Mouse (Mus musculus) left cerebral cortex, adult 11 months (tissue): ENCODE measurements around the gene Ckap2l.

Experiments
- DNase-seq: peaks from one replicate; pipeline ENCODE4 v3.0.0; 2022; ENCODE audit warnings: low spot score

Gene Ckap2l

DNA sequence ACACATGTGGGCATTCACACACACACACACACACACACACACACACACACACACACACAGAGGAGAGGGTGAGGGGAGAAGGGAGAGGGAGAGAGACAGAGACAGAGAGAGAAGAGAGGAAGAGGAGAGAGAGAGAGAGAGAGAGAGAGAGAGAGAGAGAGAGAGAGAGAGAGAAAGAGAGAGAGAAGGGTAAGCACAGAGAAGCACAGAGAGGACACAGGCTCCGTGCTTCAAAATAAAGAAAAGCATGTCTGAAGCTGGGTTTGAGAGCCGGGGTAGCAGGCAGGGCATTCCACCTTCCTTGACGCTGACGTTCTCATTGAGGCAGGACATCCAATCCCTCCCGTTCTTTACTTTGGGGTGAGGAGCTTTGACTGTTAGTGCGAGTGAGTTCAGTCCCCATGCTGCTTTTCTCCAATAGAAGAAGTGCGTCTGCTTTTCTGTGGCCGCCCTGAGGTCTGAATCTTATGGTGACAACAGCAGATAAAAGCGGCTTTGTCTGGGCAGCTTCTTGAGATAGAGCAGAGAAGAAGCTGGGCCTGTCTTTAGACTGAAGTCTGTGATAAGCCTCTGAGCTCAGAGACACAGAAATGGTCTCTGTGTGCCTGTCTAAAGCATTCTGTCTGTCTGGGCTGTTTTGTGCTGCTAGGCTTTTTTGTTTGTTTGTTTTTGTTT lies 63.1 kb downstream of the Ckap2l start:
- DNase-seq: no peak

GRCm38 (mm10) chr2:129233218-129233617 lies 63.8 kb downstream of the Ckap2l start:
- DNase-seq: no peak

DNA sequence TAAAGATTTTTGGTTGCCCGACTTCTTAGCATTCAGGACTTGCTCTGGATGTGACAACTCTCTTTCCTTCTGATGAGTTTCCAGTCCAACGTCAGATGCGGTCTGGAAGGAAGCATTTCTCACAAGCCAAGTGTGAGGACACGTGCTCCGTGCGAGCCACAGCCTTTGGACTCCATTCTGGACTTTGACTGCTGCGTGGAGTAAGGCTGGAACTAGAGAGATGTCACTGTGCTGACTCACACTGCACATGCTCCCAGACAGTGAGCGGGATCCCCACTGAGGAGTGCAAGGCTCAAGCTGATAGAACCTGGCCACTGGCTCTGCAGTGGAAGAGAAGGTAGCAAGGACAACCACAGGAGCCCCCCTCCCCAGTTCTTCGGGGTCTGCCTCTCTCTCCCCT lies 64.5 kb downstream of the Ckap2l start:
- DNase-seq: no peak

- DNase-seq: peak; percentile 73
Measured at GRCm38 (mm10) chr2:129232023-129232422, 65.0 kb downstream of the Ckap2l start.

DNA sequence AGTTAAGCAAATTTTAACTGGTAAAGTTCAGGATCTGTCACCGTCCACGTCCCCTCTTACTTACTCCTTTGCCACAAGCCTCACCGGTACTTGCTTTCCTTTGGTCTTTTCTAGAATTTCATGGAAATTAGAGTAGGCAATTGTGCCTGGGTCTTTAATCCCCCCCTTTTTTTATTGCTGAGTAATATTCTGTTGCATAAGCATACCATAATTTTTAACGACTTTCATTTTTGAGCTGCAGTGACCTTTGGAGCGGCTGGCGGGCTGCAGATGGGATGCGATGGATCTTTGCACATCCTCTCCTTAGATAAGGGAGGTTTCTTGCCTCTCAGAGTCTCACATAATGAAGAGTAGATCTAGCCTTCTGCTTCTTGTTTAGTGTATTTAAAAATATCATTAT lies 67.7 kb downstream of the Ckap2l start:
- no peak for DNase-seq

DNA sequence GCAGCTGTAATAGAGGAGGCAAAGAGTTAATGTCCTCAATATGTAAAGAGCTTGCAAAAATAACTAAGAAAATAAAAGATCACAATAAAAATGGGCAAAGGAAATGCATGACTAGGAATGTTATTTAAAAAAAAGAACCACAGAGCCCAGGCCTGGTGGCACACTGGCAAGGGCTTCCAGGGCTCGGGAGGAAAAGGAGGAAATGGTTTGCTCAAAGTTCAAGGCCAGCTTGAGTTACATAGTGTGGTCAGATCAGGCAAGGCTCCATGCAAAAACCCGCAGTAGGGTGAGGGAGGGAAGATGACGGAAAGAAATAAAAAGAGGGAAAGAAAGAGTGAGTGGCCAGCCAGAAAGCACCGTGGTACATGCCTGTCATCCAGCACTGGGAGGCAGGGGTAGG lies 68.4 kb downstream of the Ckap2l start:
- DNase-seq: no peak

DNA sequence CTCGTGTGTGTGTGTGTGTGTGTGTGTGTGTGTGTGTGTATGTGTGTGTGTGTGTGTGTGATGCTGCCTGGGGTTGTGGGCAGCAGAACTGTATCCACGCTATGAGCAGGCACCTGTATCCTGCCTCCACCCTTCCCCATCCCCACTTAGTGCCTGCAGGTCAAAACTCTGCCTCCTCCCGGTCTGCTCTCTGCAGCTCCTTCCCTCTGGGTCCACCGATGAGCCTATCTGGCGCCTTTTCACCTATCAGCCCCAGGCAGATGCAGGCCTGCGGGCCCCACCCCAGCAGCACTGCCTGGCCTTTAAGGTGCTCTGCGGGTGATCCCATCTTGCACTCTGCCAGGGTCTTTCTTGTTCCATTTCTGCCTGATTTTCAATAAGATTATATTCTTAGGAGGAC lies 69.3 kb downstream of the Ckap2l start:
- no peak for DNase-seq

DNA sequence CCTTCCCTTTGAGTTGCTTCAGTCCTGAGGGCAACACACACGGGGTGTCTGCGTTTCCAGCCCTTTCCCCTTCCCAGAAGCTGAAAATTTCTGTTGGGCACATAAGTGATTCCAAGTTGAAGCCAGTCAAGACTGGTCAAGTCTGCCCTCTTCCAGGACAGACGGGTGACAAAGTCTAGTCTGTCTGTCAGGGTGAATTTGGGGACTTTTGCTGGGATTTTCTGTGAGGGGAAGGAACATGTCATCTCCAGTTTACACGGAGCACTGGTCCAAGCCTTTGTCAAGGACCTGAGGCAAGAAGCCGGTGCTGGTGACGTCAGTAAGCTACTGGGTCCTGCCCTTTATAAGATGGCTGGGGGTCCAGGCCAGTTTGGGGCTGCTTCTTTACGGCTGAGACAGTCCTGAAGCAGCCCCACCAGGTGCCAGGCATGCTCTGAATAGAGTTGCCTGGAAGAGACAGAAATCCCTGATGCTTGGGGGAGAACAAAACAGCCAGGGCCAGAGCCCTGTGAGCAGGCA lies 69.9 kb downstream of the Ckap2l start:
- no peak for DNase-seq

DNA sequence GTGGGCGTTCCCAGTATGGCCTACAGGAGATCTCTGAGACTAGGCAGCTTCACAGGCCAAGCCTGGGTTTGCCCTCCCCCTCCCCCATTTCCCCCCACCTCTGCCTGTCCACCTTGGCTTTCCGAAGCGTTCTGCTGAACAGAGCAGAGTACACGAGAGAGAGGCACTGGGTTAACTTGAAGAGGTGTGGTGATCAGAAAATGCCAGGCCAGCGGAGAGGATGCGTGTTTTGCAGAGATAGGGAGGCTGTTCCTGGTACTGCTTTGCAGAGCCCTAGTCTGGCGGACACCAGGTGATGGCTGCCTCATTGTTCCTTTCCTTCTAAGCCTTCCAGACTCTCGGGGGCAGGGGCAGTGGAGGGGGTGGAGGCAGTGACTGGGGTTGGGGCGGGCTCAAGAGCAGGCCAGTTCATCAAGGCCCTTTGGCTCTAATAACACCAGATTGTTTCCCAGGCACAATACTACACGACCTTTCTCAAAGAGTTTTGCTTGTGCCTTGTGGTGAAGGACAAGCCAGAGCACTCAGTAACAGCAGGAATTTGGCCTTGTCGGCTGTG lies 70.6 kb downstream of the Ckap2l start:
- DNase-seq: no peak

GRCm38 (mm10) chr2:129225251-129225819 lies 71.7 kb downstream of the Ckap2l start:
- no peak for DNase-seq

DNA sequence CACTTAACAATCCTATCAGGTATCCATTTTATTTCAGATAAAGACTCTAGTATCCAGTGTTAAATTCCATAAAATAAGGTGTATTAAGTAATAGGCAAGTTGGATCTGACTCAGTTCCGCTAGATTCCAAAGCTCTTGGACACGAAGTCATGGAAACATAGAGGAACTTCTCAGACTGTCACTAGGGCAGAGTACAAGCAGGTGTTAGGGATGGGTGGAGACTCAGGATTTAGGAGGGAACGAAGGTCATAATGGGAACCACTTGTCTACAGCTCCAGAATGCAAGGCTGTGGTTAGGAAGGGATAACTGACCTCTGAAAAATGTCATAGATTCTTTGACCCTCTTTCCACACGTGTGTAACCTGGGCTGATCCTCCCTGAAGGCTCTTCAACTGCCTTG lies 72.8 kb downstream of the Ckap2l start:
- no peak for DNase-seq

- DNase-seq: no peak
Measured at GRCm38 (mm10) chr2:129221097-129221632, 75.8 kb downstream of the Ckap2l start.

- DNase-seq: no peak
Measured at GRCm38 (mm10) chr2:129218537-129219105, 78.4 kb downstream of the Ckap2l start.
